Mouse (Mus musculus) megakaryocyte, embryonic 14.5 days (primary cell): ENCODE measurements around the gene Srpk1.

Experiments used
- FLI1 ChIP-seq: IDR thresholded peaks from 2 replicates; pipeline ENCODE4 v1.6.1; 2012; ENCODE audit warnings: low read length, inconsistent platforms, mixed read lengths
- GATA1 ChIP-seq: IDR thresholded peaks from 3 replicates; pipeline ENCODE4 v1.6.1; 2012; ENCODE audit warnings: mixed read lengths, low read length, inconsistent platforms, borderline replicate concordance

DNA sequence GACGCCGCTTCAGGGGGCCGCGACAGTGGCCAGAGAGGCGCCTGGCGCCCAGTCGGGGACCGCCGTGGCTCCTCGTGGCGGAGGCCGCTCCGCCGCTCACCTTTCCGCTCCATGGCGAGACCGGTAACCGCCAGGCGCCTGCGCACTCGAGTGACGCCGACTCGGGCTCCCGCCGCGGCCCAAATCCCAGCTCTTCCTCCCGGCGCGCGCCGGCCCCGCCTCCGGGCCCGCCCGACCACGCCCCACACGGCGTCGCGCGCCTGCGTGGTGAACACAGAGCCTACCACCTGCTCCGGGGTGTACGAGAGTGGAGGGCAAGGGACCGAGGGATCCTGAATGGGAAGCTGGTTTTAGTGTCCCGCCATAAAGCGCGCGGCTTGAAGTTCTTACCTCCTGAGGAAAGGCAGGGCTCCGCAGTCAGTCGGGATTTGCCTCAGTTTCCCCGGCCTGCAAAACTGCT, at the start of gene Srpk1:
- TF ChIP-seq GATA1 (no peak), FLI1 (no peak)
